Mouse (Mus musculus) liver, embryonic 12.5 days (tissue): ENCODE results near the gene Brat1. TPM values are rescaled to one million over a fixed set of nuclear protein-coding genes. Genes with fewer than 3 reads are reported as not detected.

Experiments used
- ATAC-seq: fragments of 200-750 bp; cut with Nextera tagmentation; 2 replicates; pipeline ENCODE4 v1.8.0; 2017; ENCODE audit warnings: moderate number of reproducible peaks, mild to moderate bottlenecking, moderate library complexity
- H3K27ac ChIP-seq: fragments of 300-500 bp; sonication (generic); 2 replicates; pipeline ENCODE4 v1.5.1; 2016; ENCODE audit warnings: mild to moderate bottlenecking
- H3K27me3 ChIP-seq: fragments of 300-500 bp; sonication (generic); replicated peaks from 2 replicates; pipeline ENCODE4 v1.6.1; 2016; ENCODE audit warnings: mild to moderate bottlenecking, moderate library complexity
- H3K36me3 ChIP-seq: fragments of 300-500 bp; sonication (generic); 2 replicates; pipeline ENCODE4 v1.6.1; 2016; ENCODE audit warnings: mild to moderate bottlenecking, moderate library complexity
- H3K4me1 ChIP-seq: fragments of 300-500 bp; sonication (generic); 2 replicates; pipeline ENCODE4 v1.6.1; 2016
- H3K4me2 ChIP-seq: fragments of 300-500 bp; sonication (generic); 2 replicates; pipeline ENCODE4 v1.6.1; 2016; ENCODE audit warnings: mild to moderate bottlenecking, moderate library complexity
- H3K4me3 ChIP-seq: fragments of 300-500 bp; sonication (generic); 2 replicates; pipeline ENCODE4 v1.5.1; 2016; ENCODE audit warnings: mild to moderate bottlenecking, moderate library complexity
- H3K9ac ChIP-seq: fragments of 300-500 bp; sonication (generic); 2 replicates; pipeline ENCODE4 v1.6.1; 2016; ENCODE audit warnings: mild to moderate bottlenecking, moderate library complexity
- H3K9me3 ChIP-seq: fragments of 300-500 bp; sonication (generic); replicated peaks from 2 replicates; pipeline ENCODE4 v1.6.1; 2016; ENCODE audit warnings: mild to moderate bottlenecking, moderate library complexity
- WGBS: fragments of 180-500 bp; shearing (Covaris S2); methylation state at CpG from one replicate; pipeline ENCODE4 v1.1.7; 2016; ENCODE audit not compliant: insufficient replicate concordance; 5-methylcytosine and 5-hydroxymethylcytosine counted together
- polyA plus RNA-seq: library from polyadenylated mRNA; unstranded; fragments of >200 nt; fragmentation: Nextera tagmentation; extraction: Ambion mirVana; gene quantifications from 2 replicates; pipeline ENCODE4 v1.2.1, GENCODE M21; 2016

The Brat1 gene
- polyA plus RNA-seq, 1 experiment from 2014 or later, result 12.2 TPM

DNA sequence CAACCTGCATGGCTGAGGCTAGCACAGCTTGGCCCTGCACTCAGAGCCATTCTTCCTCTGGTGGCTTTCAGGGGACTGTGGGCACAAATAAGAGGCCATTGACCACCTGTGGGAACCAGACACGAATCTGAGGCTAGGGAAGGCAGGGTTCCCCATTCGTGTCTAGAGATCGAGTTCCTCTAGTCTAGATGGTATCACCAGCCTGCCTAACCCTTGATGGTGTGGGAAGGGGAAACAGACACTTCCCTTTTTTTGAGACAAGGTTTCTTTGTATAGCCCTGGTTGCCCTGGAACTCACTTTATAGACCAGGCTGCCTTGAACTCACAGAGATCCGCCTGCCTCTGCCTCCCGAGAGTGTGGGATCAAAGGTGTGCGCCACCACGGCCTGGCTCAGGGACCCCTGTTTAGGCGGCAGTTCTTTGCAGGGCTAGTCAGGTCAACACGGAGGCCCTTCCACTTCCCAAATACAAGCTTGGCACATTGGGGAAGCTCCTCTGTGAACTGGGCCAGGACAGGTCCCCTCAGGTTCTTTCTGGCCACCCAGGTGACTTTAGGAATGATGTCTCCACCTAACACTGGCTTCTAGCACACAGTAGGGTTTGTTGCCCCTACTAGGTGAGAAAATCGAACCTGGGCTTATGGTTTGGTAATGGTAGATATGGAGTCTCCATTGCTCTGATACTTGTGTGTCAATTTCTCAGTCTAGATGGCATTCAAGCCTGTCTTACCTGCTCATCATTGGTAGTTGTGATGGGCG lies 26.4 kb downstream of the Brat1 start:
- ATAC-seq, result no peak
- no peak overlapping the region for H3K4me3 ChIP-seq
- H3K4me1 ChIP-seq, result peaks cover 26% of the 10 kb centered on the region
- peaks cover 29% of the 10 kb centered on the region for H3K27me3 ChIP-seq
- no peak overlapping the region for H3K27ac ChIP-seq
- 40% methylated on average over 11 of the region's 11 CpGs for WGBS
- H3K4me2 ChIP-seq, result no peak overlapping the region
- no peaks in the 10 kb centered on the region for H3K9me3 ChIP-seq
- H3K36me3 ChIP-seq, result no peaks in the 10 kb centered on the region
- no peak overlapping the region for H3K9ac ChIP-seq

DNA sequence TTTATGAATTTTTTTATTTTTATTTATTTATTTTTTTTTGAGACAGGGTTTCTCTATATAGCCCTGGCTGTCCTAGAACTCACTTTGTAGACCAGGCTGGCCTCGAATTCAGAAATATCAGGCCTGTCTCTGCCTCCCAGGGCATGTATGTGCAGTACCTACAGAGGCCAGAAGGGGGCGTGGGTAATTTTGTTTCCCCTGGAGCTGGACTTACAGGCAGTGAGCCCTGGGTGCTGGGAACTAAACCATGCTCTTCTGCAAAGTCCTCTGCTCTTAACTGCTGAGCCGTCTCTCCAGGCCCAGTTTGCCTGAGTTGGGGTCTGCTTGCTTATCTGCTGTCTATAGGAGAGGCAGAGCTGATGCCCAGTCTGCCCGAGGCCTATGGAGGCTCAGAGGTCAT lies 27.4 kb downstream of the Brat1 start:
- Histone ChIP-seq H3K9ac (no peak overlapping the region), H3K27ac (no peak overlapping the region), H3K27me3 (peaks cover 38% of the 10 kb centered on the region), H3K4me3 (no peak overlapping the region), H3K36me3 (no peaks in the 10 kb centered on the region), H3K4me1 (peaks cover 17% of the 10 kb centered on the region), H3K4me2 (no peak overlapping the region), H3K9me3 (no peaks in the 10 kb centered on the region)
- ATAC-seq, result no peak
- WGBS, result 48% methylated on average over 4 of the region's 4 CpGs

DNA sequence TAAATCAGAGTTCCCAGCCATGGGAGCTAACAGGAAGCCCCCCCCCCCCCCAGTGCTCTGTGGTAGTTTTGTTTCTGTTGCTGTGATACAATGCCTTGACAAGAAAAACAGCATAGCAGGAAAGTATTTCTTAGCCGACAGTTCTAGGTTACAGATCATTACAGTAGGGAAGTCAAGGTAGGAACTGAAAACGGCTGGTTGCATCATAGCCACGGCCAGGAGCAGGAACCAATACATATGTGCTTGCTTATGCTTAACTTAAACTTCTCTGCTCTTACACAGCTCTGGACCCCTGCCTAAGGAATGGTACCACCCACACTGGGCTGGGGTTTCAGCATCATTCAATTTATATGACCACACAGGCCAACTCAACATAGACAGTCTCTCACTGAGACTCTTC lies 28.5 kb downstream of the Brat1 start:
- Histone ChIP-seq H3K36me3 (no peaks in the 10 kb centered on the region), H3K9me3 (no peaks in the 10 kb centered on the region), H3K4me3 (no peak overlapping the region), H3K27me3 (peaks cover 50% of the 10 kb centered on the region), H3K27ac (no peak overlapping the region), H3K4me1 (peaks cover 12% of the 10 kb centered on the region), H3K4me2 (no peak overlapping the region), H3K9ac (no peak overlapping the region)
- WGBS, result 37% methylated on average over 3 of the region's 3 CpGs
- no peak for ATAC-seq

DNA sequence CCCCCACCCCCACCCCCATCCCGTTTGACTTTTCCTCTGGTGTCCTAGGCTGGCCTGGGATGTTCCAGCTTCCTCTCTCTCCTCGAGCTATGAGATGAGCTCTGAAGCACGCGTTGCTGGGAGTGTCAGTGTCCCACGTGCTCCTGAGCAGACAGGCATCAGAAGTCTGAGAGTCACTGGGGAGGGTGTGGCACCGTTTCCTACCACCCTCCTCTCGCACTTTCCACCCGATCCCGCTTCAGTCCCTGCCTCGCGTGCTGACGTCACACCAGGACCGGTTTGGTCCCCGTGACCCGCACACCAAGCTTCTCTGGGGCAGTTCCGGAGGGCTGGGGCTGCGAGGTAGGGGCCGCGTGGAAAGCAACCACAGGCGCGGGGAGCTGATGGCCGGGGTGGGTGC lies 30.5 kb downstream of the Brat1 start:
- Histone ChIP-seq H3K4me1 (peaks cover 12% of the 10 kb centered on the region), H3K4me2 (peak overlapping the region; percentile 55), H3K27ac (no peak overlapping the region), H3K36me3 (no peaks in the 10 kb centered on the region), H3K27me3 (peaks cover 54% of the 10 kb centered on the region), H3K4me3 (peak overlapping the region; percentile 21), H3K9me3 (no peaks in the 10 kb centered on the region), H3K9ac (no peak overlapping the region)
- ATAC-seq, result peak; percentile 27
- WGBS, result under 1% methylated on average over 22 of the region's 22 CpGs

DNA sequence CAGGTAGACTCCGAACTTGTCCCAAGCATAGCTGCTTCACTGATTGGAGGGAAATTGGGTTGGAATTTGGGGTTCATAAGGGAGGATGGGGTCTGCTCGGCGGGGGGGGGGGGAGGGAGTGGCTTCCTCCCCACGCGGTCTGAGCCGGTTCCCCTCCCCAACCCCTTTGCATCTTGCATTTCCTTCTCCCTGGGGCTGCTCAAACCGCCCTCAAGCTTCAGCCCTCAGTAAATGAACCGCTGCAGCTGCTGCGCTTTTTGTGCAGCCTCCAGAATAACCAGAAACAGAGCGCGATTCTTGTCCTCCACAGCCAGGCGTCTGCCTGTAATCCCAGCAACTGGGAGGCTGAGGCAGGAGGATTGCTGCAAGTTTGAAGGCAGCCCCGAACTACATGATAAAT lies 31.4 kb downstream of the Brat1 start:
- H3K4me1 ChIP-seq, result peaks cover 12% of the 10 kb centered on the region
- peak overlapping the region; percentile 21 for H3K4me3 ChIP-seq
- no peaks in the 10 kb centered on the region for H3K9me3 ChIP-seq
- ATAC-seq, result no peak
- H3K9ac ChIP-seq, result no peak overlapping the region
- 8% methylated on average over 13 of the region's 13 CpGs for WGBS
- H3K27ac ChIP-seq, result no peak overlapping the region
- peak overlapping the region; percentile 55 for H3K4me2 ChIP-seq
- H3K36me3 ChIP-seq, result no peaks in the 10 kb centered on the region
- peaks cover 54% of the 10 kb centered on the region for H3K27me3 ChIP-seq

DNA sequence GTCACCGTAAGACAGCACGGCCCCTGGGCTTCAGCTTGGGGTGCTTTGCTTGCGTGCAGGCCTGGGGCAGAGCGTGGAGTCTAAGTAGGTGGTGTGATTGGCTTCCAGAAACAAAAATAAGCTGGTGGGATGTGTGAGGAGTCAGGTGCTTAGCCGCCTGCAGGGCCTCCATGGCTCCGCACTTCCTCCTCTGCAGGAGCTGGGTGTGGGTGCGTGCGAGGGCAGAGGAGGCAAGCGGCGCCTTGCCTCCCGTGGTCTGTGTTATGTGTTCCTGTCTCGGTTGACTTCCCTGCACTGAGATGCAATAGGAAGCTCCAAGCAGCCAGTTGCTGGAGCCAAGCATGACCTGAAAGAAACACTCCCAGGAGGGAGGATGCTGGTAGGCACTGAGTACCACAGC lies 35.0 kb downstream of the Brat1 start:
- ATAC-seq, result no peak
- H3K4me3 ChIP-seq, result no peak overlapping the region
- no peak overlapping the region for H3K27ac ChIP-seq
- no peak overlapping the region for H3K4me2 ChIP-seq
- no peaks in the 10 kb centered on the region for H3K36me3 ChIP-seq
- peaks cover 39% of the 10 kb centered on the region for H3K27me3 ChIP-seq
- no peak overlapping the region for H3K9ac ChIP-seq
- no peaks in the 10 kb centered on the region for H3K9me3 ChIP-seq
- peaks cover 12% of the 10 kb centered on the region for H3K4me1 ChIP-seq
- 51% methylated on average over 12 of the region's 12 CpGs for WGBS

DNA sequence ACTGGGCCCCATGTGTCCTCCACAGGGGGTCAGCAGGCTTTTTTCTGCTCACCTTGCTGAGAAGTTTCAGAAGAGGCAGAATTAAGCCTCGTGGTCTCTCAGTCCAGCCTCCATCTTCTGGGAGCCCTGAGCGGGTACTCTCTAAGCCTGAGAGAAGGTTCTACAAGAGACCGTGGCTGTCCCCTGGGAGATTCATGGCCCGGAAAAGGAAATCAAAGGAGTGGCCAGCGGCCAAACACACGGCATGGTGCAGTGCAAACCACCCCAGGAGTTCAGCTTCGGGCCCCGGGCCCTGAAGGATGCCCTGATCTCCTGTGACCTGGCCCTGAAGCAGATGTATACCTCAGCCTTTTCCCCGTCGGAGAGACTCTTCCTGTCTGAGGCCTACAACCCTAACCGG lies 36.2 kb downstream of the Brat1 start:
- H3K9me3 ChIP-seq, result no peaks in the 10 kb centered on the region
- H3K4me3 ChIP-seq, result no peak overlapping the region
- no peak for ATAC-seq
- H3K4me1 ChIP-seq, result peaks cover 2% of the 10 kb centered on the region; the same call in 1 of the 2 replicates
- H3K27me3 ChIP-seq, result peaks cover 27% of the 10 kb centered on the region
- H3K9ac ChIP-seq, result no peak overlapping the region
- WGBS, result 68% methylated on average over 11 of the region's 11 CpGs
- no peak overlapping the region for H3K4me2 ChIP-seq
- no peak overlapping the region for H3K27ac ChIP-seq
- no peaks in the 10 kb centered on the region for H3K36me3 ChIP-seq

DNA sequence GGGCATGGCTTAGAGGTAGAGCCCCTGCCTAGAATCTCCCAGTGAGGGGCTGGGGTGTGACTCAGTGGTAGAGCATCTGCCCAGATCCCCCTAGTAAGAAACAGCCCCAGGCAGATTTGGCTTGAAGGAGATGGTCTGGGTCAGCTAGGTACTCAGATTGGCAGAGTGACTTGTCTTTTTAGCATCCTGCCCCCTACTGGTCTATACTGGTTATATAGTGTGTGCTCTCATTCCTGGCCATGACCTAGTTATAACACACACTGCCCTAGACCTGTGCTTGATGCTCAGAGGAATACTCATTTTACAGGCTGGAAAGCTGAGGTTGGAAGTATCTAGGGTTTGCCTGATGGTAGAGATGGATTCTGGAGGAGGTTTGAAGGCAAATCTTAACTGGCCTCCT lies 37.1 kb downstream of the Brat1 start:
- 0 out of 2 replicates have a peak, but pooled peaks have one; percentile 40 for ATAC-seq
- Histone ChIP-seq H3K9me3 (no peaks in the 10 kb centered on the region), H3K36me3 (no peaks in the 10 kb centered on the region), H3K4me3 (no peak overlapping the region), H3K27ac (no peak overlapping the region), H3K27me3 (peaks cover 19% of the 10 kb centered on the region), H3K9ac (no peak overlapping the region), H3K4me1 (no peaks in the 10 kb centered on the region), H3K4me2 (no peak overlapping the region)

DNA sequence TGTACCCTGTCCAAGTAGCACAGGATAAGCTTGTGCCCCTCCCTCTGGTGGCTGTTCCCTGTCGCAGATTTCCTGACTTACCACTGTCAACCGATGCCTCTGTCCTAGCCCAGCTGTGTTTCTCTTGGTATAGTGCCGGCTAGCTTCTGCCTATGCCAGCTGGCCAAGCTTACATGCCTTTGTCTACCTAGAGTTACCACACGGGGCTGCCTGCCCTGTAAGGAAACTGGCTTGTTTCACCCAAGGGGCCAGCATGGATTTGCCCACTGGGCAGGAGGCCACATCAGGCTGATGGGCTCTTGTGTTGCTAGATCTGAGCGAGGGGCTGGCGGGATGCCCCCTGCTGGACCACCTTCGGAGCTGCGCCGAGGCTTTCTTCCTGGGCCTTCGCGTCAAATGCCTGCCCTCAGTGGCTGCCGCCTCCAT lies 38.9 kb downstream of the Brat1 start:
- no peak overlapping the region for H3K4me3 ChIP-seq
- 32% methylated on average over 12 of the region's 12 CpGs for WGBS
- H3K27me3 ChIP-seq, result peaks cover under 1% of the 10 kb centered on the region; the same call in 1 of the 2 replicates
- H3K9ac ChIP-seq, result no peak overlapping the region
- no peak overlapping the region for H3K27ac ChIP-seq
- no peaks in the 10 kb centered on the region for H3K9me3 ChIP-seq
- no peaks in the 10 kb centered on the region for H3K36me3 ChIP-seq
- H3K4me1 ChIP-seq, result peaks cover 3% of the 10 kb centered on the region; the same call in 1 of the 2 replicates
- no peak for ATAC-seq
- no peak overlapping the region for H3K4me2 ChIP-seq

DNA sequence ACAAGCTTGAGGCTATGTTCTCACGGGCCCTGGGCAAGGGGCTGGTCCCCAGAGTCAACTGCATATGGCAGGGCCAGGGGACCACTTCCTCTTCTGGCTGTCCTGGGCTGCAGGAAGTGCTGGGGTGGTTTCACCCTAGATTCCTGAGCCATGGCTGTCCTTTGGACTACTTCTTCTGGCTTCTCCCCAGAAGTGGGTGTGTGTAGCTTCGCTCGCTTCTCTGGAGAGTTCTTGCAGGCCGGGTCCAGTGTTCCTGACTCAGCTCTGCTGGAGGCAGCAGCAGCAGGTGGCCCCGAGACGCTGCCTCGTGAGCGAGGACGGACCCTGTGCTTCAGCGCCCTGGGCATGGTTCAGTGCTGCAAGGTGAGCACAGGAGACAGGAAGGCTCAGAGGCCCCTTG lies 43.6 kb downstream of the Brat1 start:
- H3K4me1 ChIP-seq, result peaks cover 11% of the 10 kb centered on the region
- WGBS, result 63% methylated on average over 10 of the region's 10 CpGs
- no peak for ATAC-seq
- no peak overlapping the region for H3K27ac ChIP-seq
- no peak overlapping the region for H3K9ac ChIP-seq
- no peak overlapping the region for H3K4me2 ChIP-seq
- no peak overlapping the region for H3K4me3 ChIP-seq
- no peaks in the 10 kb centered on the region; the same call in 1 of the 2 replicates for H3K27me3 ChIP-seq
- peaks cover 6% of the 10 kb centered on the region for H3K9me3 ChIP-seq
- H3K36me3 ChIP-seq, result 0 out of 2 replicates have a peak, but pooled peaks cover 3% of the 10 kb centered on the region

DNA sequence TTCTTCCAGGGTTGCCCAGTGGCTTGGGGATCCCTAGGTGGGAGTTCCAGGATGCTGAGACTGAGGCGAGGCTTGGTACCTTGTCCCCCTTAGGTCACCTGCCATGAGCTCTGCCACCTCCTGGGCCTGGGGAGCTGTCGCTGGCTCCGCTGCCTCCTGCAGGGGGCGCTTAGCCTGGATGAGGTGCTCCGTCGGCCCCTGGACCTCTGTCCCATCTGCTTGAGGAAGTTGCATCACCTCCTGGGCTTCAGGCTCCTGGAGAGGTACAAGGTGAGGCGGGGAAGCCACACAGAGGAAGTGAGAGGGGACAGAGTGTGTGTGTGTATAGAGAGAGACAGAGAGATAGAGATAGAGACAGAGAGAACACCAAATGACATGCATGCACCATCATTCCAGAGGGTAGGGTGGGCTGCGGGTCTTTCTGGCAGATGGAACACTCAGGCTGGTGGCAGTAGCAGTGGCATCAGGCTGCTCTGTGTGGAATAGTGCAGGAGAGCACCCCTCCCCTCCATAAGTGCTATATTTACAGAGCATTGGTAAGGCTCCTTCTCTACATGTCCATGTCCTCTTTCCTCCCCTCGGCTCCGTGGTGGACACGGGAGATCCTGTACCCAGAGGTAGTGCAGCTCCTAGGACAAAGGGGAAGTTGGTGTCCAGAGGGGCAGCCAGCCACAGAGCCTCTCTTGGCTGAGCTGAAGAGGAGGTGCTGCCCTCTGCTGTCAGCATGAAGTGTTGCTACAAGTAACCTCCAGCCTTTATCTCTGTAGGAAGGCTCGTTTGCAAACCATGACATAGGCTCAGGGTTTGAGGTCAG lies 44.5 kb downstream of the Brat1 start:
- Histone ChIP-seq H3K27ac (peak overlapping the region; percentile 25; the same call in 1 of the 2 replicates), H3K27me3 (no peaks in the 10 kb centered on the region), H3K4me1 (peaks cover 11% of the 10 kb centered on the region), H3K9ac (peak overlapping the region; percentile 45), H3K36me3 (0 out of 2 replicates have a peak, but pooled peaks cover 3% of the 10 kb centered on the region), H3K9me3 (peaks cover 6% of the 10 kb centered on the region), H3K4me2 (peak overlapping the region; percentile 63), H3K4me3 (peak overlapping the region; percentile 40)
- 6% methylated on average over 12 of the region's 12 CpGs for whole genome bisulfite sequencing
- ATAC-seq, result peak; percentile 73

DNA sequence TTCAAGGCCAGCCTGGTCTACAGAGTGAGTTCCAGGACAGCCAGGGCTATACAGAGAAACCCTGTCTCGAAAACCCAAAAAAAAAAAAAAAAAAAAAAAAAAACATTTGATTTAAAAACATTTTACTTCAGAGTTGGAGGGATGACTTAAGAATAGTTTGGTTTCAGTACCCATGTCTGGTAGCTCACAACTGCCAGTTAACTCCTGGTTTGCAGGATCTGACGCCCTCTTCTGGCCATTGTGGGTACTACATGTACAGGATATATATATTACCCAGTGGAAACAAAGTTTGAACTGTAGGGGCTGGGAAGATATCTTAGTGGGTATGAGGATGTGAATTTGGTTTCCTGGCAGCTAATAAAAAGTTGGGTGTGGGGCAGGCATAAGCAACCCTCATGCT lies 46.1 kb downstream of the Brat1 start:
- H3K4me3 ChIP-seq, result no peak overlapping the region
- peaks cover 11% of the 10 kb centered on the region for H3K4me1 ChIP-seq
- no peak overlapping the region for H3K9ac ChIP-seq
- H3K36me3 ChIP-seq, result 0 out of 2 replicates have a peak, but pooled peaks cover 3% of the 10 kb centered on the region
- no peaks in the 10 kb centered on the region for H3K27me3 ChIP-seq
- WGBS, result 2% methylated on average over 1 of the region's 2 CpGs
- H3K27ac ChIP-seq, result no peak overlapping the region
- no peak for ATAC-seq
- peaks cover 6% of the 10 kb centered on the region for H3K9me3 ChIP-seq
- no peak overlapping the region for H3K4me2 ChIP-seq
